Mouse (Mus musculus) stomach, embryonic 16.5 days (tissue): Measurements from ENCODE around the gene Tbk1. TPM values are rescaled to one million over a fixed set of nuclear protein-coding genes. Genes with fewer than 3 reads are reported as not detected.

ENCODE experiments used
- ATAC-seq: fragments of 200-750 bp; cut with Nextera tagmentation; 2 replicates; pipeline ENCODE4 v1.8.0; 2017; ENCODE audit warnings: moderate number of reproducible peaks, moderate TSS enrichment; ENCODE audit not compliant: insufficient read depth, low FRiP score
- H3K27ac ChIP-seq: fragments of 300-500 bp; sonication (generic); 2 replicates; pipeline ENCODE4 v1.5.1; 2014; ENCODE audit warnings: low read length
- H3K27me3 ChIP-seq: fragments of 300-500 bp; sonication (generic); 2 replicates; pipeline ENCODE4 v1.6.1; 2014; ENCODE audit warnings: low read length, control low read depth, mixed read lengths; ENCODE audit not compliant: control insufficient read depth, insufficient read depth
- H3K36me3 ChIP-seq: fragments of 300-500 bp; sonication (generic); 2 replicates; pipeline ENCODE4 v1.6.1; 2014; ENCODE audit warnings: low read length; ENCODE audit not compliant: control insufficient read depth, insufficient read depth
- H3K4me1 ChIP-seq: fragments of 300-500 bp; sonication (generic); 2 replicates; pipeline ENCODE4 v1.6.1; 2014; ENCODE audit warnings: low read length, control low read depth, mixed read lengths; ENCODE audit not compliant: control insufficient read depth, insufficient read depth
- H3K4me2 ChIP-seq: fragments of 300-500 bp; sonication (generic); 2 replicates; pipeline ENCODE4 v1.6.1; 2014; ENCODE audit warnings: low read depth, low read length, mixed read lengths
- H3K4me3 ChIP-seq: fragments of 300-500 bp; sonication (generic); replicated peaks from 2 replicates; pipeline ENCODE4 v1.5.1; 2014; ENCODE audit warnings: mild to moderate bottlenecking, low read length
- H3K9ac ChIP-seq: fragments of 300-500 bp; sonication (generic); 2 replicates; pipeline ENCODE4 v1.6.1; 2014; ENCODE audit warnings: low read length
- H3K9me3 ChIP-seq: fragments of 300-500 bp; sonication (generic); replicated peaks from 2 replicates; pipeline ENCODE4 v1.6.1; 2016; ENCODE audit warnings: low read length, control low read depth; ENCODE audit not compliant: control insufficient read depth
- WGBS: fragments of 180-500 bp; shearing (Covaris S2); extraction: QIAGEN DNeasy Blood & Tissue Kit; methylation state at CpG from one replicate; pipeline ENCODE4 v1.1.7; 2014; 5-methylcytosine and 5-hydroxymethylcytosine counted together
- polyA plus RNA-seq: library from polyadenylated mRNA; unstranded; fragments of >200 nt; fragmentation: Nextera tagmentation; extraction: Ambion mirVana; gene quantifications from 2 replicates; pipeline ENCODE4 v1.2.1, GENCODE M21; 2015

The Tbk1 gene
- polyA plus RNA-seq, 1 experiment from 2014 or later, result 36.7 TPM

DNA sequence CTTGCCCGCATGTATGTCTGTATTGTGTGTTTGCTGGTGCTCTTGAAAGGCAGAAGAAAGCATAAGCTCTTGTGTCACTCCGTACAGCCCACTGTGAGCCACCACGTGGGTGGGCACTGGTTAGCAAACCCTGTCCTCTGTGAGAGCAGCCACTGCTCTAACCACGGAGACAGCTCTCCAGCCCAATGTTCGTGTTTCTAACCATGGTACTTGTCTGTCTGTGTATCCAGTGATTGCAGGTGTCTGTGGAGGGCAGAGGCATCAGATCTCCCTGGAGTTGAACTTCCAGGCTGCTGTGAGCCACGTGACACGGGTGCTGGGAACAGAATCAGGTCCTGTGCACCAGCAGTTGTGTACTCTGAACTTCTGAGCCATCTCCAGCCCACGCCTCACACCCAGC, 4.3 kb downstream of the Tbk1 start:
- H3K36me3 ChIP-seq, result peaks cover 17% of the 10 kb centered on the region
- no peak for ATAC-seq
- no peak overlapping the region for H3K9ac ChIP-seq
- H3K4me3 ChIP-seq, result no peak overlapping the region
- no peaks in the 10 kb centered on the region for H3K27me3 ChIP-seq
- H3K4me1 ChIP-seq, result peaks cover 9% of the 10 kb centered on the region
- H3K9me3 ChIP-seq, result no peaks in the 10 kb centered on the region
- H3K27ac ChIP-seq, result no peak overlapping the region
- WGBS, result 92% methylated on average over 8 of the region's 8 CpGs
- no peak overlapping the region for H3K4me2 ChIP-seq

DNA sequence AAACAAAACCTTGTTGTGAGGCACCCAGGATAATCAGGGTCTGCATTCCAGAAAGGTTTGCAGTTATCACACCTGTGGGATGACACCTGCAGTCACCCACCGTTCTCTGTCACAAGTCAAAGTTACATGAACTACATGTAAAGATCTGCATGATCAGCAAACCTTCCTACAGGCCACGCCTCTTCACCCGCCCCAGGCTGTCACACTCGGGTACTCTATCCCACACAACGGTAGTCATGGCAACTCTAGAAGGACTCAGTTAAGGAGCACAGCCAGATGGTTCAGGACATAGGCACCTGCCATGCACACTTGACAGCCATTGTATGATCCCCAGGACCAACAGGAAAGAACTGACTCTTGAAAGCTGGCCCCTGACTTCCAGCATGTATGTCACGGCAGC, 5.2 kb downstream of the Tbk1 start:
- peaks cover 9% of the 10 kb centered on the region for H3K4me1 ChIP-seq
- H3K4me2 ChIP-seq, result no peak overlapping the region
- H3K36me3 ChIP-seq, result peaks cover 17% of the 10 kb centered on the region
- H3K27me3 ChIP-seq, result no peaks in the 10 kb centered on the region
- no peak overlapping the region for H3K27ac ChIP-seq
- WGBS, result 84% methylated on average over 6 of the region's 6 CpGs
- H3K9ac ChIP-seq, result no peak overlapping the region
- no peak for ATAC-seq
- no peak overlapping the region for H3K4me3 ChIP-seq
- no peaks in the 10 kb centered on the region for H3K9me3 ChIP-seq

DNA sequence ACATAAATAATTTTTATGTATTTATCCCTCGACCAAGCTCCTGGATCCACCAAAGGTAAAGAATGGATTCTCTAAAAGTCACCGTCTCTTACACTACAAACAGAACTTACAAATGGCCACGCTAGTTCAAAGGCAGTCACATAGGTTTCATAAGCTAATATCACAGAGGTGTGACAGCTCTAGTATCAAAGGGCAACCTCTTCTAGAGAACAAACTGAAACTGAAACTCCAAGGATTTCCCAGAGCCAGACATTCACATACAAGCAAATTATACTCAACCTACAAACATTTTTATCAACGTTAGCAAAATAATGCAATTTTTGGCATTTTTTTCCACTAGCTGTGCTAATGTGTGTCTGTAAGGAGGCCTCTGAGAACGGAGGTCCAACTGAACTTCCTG, 6.2 kb downstream of the Tbk1 start:
- Histone ChIP-seq H3K4me1 (peaks cover 4% of the 10 kb centered on the region), H3K9ac (no peak overlapping the region), H3K36me3 (peaks cover 17% of the 10 kb centered on the region), H3K27ac (no peak overlapping the region), H3K9me3 (no peaks in the 10 kb centered on the region), H3K4me2 (no peak overlapping the region), H3K4me3 (no peak overlapping the region), H3K27me3 (no peaks in the 10 kb centered on the region)
- WGBS, result 95% methylated on average over 5 of the region's 5 CpGs
- ATAC-seq, result no peak

DNA sequence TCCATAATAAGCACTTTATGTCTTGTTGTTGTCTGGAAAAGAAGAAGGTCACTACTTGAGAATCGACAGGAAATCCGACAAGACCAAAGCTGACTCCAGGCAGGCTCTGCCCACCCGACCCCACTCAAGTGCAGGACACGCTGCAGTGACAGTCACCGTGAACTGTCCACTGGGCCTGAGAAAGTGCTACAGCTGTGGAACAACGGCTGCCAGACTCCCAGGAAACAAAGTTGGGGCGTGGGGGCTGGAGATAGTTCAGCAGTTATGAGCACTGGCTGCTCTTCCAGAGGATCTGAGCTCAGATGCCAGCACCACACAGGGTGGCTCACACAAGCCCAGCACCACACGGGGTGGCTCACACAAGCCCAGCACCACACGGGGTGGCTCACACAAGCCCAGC, 10.2 kb downstream of the Tbk1 start:
- ATAC-seq, result no peak
- no peak overlapping the region for H3K4me3 ChIP-seq
- H3K9ac ChIP-seq, result no peak overlapping the region
- H3K4me1 ChIP-seq, result no peaks in the 10 kb centered on the region
- no peaks in the 10 kb centered on the region for H3K27me3 ChIP-seq
- H3K4me2 ChIP-seq, result no peak overlapping the region
- no peak overlapping the region for H3K27ac ChIP-seq
- no peaks in the 10 kb centered on the region for H3K9me3 ChIP-seq
- H3K36me3 ChIP-seq, result peaks cover 17% of the 10 kb centered on the region
- 80% methylated on average over 9 of the region's 9 CpGs for WGBS

DNA sequence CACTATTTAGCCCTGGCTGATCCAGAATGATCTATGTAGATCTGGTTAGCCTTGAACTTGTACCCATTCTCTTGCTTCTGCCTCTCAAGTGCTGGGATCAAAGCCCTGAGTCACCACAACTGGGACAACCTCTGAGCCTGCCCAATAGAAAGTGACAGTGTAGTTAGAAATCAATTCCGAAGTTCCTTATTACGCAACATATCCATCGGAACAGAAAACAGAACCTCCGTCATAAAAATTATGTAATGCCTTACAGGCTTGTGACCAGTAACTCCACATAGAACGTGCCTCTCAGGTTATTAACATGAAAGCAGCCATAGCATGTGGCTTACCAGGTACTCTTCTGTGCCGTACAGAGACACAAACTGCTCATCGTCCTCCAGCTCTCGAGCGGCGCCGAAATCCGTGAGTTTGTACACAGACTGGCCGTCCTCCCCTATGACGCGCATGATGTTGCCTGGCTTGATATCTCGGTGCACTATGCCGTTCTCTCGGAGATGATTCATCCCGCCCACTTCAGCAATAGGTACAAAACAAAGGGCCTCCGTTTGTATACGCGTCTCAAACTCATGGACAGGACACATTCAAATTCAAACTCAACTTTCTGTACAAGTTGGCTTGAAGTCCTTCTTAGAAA, 15.0 kb downstream of the Tbk1 start:
- H3K27ac ChIP-seq, result no peak overlapping the region
- no peak for ATAC-seq
- H3K36me3 ChIP-seq, result peaks cover 27% of the 10 kb centered on the region
- no peaks in the 10 kb centered on the region for H3K27me3 ChIP-seq
- H3K9ac ChIP-seq, result no peak overlapping the region
- H3K4me3 ChIP-seq, result no peak overlapping the region
- no peaks in the 10 kb centered on the region for H3K4me1 ChIP-seq
- no peak overlapping the region for H3K4me2 ChIP-seq
- H3K9me3 ChIP-seq, result no peaks in the 10 kb centered on the region
- WGBS, result 96% methylated on average over 22 of the region's 22 CpGs

DNA sequence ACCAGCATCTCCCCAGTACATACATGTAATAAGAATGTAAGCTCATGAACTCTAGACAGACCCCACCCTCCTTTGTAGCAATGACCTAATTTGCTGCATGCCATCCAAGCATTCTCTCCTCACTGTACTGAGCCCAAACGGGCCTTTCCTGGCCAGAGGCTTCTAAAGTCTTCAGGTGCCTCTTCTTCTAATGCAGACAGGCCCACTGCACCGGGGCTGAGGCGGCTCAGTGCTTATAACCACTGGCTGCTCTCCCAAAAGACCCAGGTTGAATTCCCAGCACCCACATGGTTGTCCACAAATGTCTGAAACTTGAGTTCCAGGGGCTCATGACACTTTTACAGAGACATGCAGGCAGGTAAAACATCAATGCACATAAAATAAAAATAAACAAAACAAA, 15.6 kb downstream of the Tbk1 start:
- peaks cover 27% of the 10 kb centered on the region for H3K36me3 ChIP-seq
- H3K27ac ChIP-seq, result no peak overlapping the region
- no peak overlapping the region for H3K9ac ChIP-seq
- H3K4me3 ChIP-seq, result no peak overlapping the region
- no peaks in the 10 kb centered on the region for H3K27me3 ChIP-seq
- H3K9me3 ChIP-seq, result no peaks in the 10 kb centered on the region
- 94% methylated on average over 3 of the region's 3 CpGs for WGBS
- no peak for ATAC-seq
- H3K4me1 ChIP-seq, result no peaks in the 10 kb centered on the region
- H3K4me2 ChIP-seq, result no peak overlapping the region

DNA sequence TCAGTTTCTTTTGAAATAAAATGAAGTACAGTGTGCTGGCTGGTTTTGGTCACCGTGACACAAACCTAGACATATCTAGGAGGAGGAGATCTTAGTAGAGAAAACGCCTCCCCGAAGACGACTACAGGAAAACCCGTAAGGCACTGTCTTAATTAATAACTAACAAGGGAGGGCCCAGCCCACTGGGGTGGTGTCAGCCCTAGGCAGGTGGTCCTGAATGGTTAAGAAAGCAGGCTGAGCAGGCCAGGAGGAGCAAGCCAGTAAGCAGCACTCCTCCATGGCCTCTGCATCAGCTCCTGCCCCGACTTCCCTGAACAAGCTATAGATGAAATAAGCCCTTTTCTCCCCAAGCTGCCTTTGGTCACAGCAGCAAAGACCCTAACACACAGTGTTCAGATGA, 16.8 kb downstream of the Tbk1 start:
- Histone ChIP-seq H3K9ac (no peak overlapping the region), H3K4me3 (no peak overlapping the region), H3K27me3 (no peaks in the 10 kb centered on the region), H3K4me1 (no peaks in the 10 kb centered on the region), H3K27ac (no peak overlapping the region), H3K9me3 (no peaks in the 10 kb centered on the region), H3K36me3 (peaks cover 31% of the 10 kb centered on the region), H3K4me2 (no peak overlapping the region)
- no peak for ATAC-seq
- 61% methylated on average over 6 of the region's 6 CpGs for WGBS

DNA sequence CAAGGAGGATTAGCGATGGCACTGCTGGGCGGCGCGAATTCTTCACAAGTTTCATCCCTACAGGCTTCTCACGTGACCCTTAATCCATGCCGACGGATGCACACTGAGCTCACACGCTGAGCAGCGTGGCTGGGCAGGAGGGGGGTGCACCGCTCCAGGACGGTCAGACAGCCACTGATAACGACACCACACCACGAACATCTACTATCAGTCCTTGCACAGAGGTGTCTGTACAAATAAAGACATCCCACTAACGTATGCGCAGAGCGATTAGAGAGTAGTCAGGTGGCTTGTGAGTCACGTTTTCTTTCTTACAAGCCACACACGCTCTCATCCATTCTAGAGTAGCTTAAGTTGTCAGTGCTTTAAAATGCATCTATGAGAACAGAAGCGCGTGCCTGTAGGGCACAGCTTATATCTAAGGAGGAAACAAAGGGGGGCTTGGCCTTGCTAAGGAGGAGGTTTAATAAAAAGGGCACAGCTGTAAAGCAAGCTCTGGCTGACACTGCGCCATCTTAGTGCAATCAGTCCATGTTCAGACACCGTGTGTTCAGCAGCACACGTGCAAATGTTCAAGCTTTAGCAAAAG, 17.5 kb downstream of the Tbk1 start:
- no peak overlapping the region for H3K9ac ChIP-seq
- H3K27ac ChIP-seq, result peak overlapping the region; percentile 30; the same call in 1 of the 2 replicates
- H3K4me1 ChIP-seq, result no peaks in the 10 kb centered on the region
- H3K36me3 ChIP-seq, result peaks cover 31% of the 10 kb centered on the region
- no peak overlapping the region for H3K4me3 ChIP-seq
- no peaks in the 10 kb centered on the region for H3K27me3 ChIP-seq
- H3K9me3 ChIP-seq, result no peaks in the 10 kb centered on the region
- 24% methylated on average over 23 of the region's 23 CpGs for WGBS
- peak; percentile 86 for ATAC-seq
- H3K4me2 ChIP-seq, result no peak overlapping the region

DNA sequence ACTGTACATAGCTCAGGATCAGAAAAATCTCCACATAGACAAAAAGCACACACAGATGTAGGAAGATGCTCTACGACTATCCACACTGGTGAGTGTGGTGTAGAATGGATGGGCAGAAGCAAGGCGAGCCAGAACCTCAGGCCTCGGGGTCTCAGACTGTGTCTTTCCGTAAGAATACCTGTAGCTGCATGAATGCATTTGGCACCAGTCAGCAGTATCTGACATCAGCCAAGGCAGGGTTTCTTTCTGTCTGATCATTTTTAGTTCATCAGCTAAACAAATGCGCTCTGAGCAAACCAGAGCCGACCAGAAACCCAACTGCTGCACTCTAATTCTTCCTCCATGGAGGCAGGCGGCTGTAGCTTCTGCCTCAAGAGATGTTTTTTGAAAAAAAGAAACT, 18.1 kb downstream of the Tbk1 start:
- no peaks in the 10 kb centered on the region for H3K27me3 ChIP-seq
- no peaks in the 10 kb centered on the region for H3K4me1 ChIP-seq
- H3K9me3 ChIP-seq, result no peaks in the 10 kb centered on the region
- no peak overlapping the region for H3K4me3 ChIP-seq
- no peak overlapping the region for H3K27ac ChIP-seq
- no peak overlapping the region for H3K9ac ChIP-seq
- no peak for ATAC-seq
- WGBS, result 74% methylated on average over 7 of the region's 7 CpGs
- peaks cover 31% of the 10 kb centered on the region for H3K36me3 ChIP-seq
- H3K4me2 ChIP-seq, result no peak overlapping the region
